Mouse (Mus musculus): ENCODE measurements around the gene Krt7.

DNA sequence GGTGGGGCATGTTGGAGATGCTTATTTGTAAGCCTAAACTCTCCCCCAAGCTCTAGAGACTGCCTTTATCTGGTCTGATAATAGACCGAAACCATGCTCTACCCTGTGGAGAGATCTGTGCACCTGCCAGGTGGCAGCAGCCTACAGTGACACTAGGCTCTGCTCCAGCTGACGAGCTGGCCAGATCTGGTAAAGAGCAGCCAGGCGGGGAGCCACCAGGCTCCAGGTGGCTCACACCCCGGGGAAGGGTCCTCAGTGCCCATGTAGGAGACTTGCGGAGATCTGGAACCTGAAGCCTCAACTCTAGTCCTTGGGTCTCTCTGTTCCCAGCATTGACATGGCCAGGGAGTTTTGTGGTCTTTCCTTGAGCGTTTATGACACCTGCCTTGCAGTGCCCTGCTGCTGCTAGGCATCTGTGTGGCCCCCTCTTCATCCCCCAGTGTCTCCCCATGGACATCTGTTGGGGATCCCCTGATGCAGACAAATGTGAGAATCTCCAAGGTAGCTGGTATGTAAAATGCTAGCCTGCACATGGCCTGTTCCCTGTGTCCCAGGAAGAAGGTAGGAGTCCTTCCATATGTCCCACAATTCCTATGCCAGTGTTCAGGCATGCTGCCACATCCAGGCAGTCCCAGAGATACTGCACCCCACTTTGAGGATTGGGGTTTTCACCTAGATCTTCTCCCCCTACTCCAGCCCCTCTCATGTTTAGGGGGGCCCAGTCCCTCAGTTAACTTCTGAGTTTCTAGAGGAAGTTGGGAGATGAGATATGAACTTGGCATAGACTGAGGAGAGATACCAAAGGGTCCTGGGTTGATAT lies 34.7 kb upstream of the Krt7 start:
- no peak for TF ChIP-seq CTCF (IDR thresholded peaks at IDR 0.05; ENCODE audit: extremely low read depth, insufficient read depth, insufficient read length, insufficient replicate concordance)
- TF ChIP-seq POLR2A (IDR thresholded peaks at IDR 0.05; ENCODE audit: low read depth, low read length) = no peak

Measured in spleen, adult 2 months (tissue).